9 mouse cellular contexts compared by ENCODE assay signal in the genomic region with DNA sequence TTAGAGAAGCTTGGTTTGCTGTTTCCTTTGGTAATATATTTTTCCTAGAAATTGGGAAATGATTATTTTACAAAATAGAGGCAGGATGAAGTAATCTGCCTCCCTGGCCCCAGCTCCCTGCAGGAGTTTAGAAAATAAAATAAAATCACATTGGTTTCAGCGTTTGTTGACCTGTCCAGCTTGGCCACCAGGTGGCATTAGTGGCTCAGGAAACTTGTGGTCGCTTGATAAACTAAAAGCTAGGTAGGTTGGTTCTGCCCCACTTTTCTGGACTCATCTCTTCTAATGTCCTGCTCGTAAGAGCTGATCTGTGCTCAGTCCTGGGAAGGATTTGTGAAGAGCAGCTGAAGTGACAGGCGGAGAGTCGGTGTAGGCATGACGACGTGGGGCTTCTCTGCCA. TPM values are rescaled to one million over a fixed set of nuclear protein-coding genes. Genes with fewer than 3 reads are reported as not detected.
A peak's percentile ranks its signal among the peaks of the same experiment; 100 is the strongest.
DNase-seq lines count a peak whose midpoint lies in the region; ATAC-seq and TF ChIP-seq lines count a peak whose summit lies in the region.
"Had no signal": no experiment of that assay in that cellular context is flagged by ENCODE, and none has a peak within 500 bp of the region (broad histone marks: within the 10 kb centered on the region; RNA-seq: fewer than 3 reads in every experiment).

No protein-coding gene starts in this region.

- no peaks in the 10 kb centered on the region for H3K9me3 ChIP-seq in intestine, embryonic 14.5 days (ENCODE audit: control insufficient read depth, low read length)
- H3K9me3 ChIP-seq in intestine, embryonic 15.5 days, result no peaks in the 10 kb centered on the region
- no peaks in the 10 kb centered on the region for H3K9me3 ChIP-seq in ES-Bruce4 (replicated peaks; ENCODE audit: control insufficient read depth, insufficient read depth, low read length, poor library complexity, severe bottlenecking)
- H3K9me3 ChIP-seq: embryonic facial prominence, embryonic 13.5 days had no signal

- no peak overlapping the region for H3K27ac ChIP-seq in intestine, embryonic 14.5 days (ENCODE audit: low read depth)
- H3K27ac ChIP-seq in intestine, embryonic 15.5 days, result no peak overlapping the region
- H3K27ac ChIP-seq in ES-Bruce4 (ENCODE audit: insufficient read depth, low read length), result no peak overlapping the region
- H3K27ac ChIP-seq: embryonic facial prominence, embryonic 13.5 days had no signal

- H3K4me2 ChIP-seq in intestine, embryonic 14.5 days (ENCODE audit: low read length), result no peak overlapping the region
- no peak overlapping the region for H3K4me2 ChIP-seq in intestine, embryonic 15.5 days (replicated peaks)
- H3K4me2 ChIP-seq: embryonic facial prominence, embryonic 13.5 days had no signal

- peak; percentile 51 for TF ChIP-seq CTCF in ES-Bruce4 (IDR thresholded peaks at IDR 0.05; ENCODE audit: low read depth, low read length)

- H3K4me3 ChIP-seq in intestine, embryonic 14.5 days (ENCODE audit: low read depth, low read length), result no peak overlapping the region
- no peak overlapping the region for H3K4me3 ChIP-seq in intestine, embryonic 15.5 days (replicated peaks)
- H3K4me3 ChIP-seq in ES-Bruce4 (ENCODE audit: low read depth, low read length), result no peak overlapping the region
- H3K4me3 ChIP-seq: embryonic facial prominence, embryonic 13.5 days had no signal

- no peak for ATAC-seq in intestine, embryonic 14.5 days (replicated peaks; ENCODE audit: low FRiP score, low TSS enrichment, low read depth)
- ATAC-seq in intestine, embryonic 15.5 days, result no peak

- no peak for TF ChIP-seq EP300 in ES-Bruce4 (IDR thresholded peaks at IDR 0.05; ENCODE audit: insufficient read depth, low read depth, low read length)

- peaks cover 15% of the 10 kb centered on the region for H3K4me1 ChIP-seq in intestine, embryonic 14.5 days (replicated peaks; ENCODE audit: control insufficient read depth, insufficient read depth, low read length)
- peaks cover 5% of the 10 kb centered on the region for H3K4me1 ChIP-seq in intestine, embryonic 15.5 days (replicated peaks)
- H3K4me1 ChIP-seq in ES-Bruce4 (ENCODE audit: control insufficient read depth, insufficient read depth, low read length), result no peaks in the 10 kb centered on the region

- TF ChIP-seq POLR2A in ES-Bruce4 (IDR thresholded peaks at IDR 0.05; ENCODE audit: insufficient read depth, low read length), result no peak

- H3K27me3 ChIP-seq in intestine, embryonic 14.5 days (replicated peaks; ENCODE audit: control insufficient read depth, insufficient read depth, low read length), result no peaks in the 10 kb centered on the region
- H3K27me3 ChIP-seq in intestine, embryonic 15.5 days (replicated peaks), result no peaks in the 10 kb centered on the region
- no peaks in the 10 kb centered on the region for H3K27me3 ChIP-seq in ES-Bruce4 (ENCODE audit: control insufficient read depth, insufficient read depth, low read length, poor library complexity, severe bottlenecking)
- H3K27me3 ChIP-seq: embryonic facial prominence, embryonic 13.5 days had no signal

- no peak overlapping the region for H3K9ac ChIP-seq in intestine, embryonic 14.5 days (ENCODE audit: low read length)
- no peak overlapping the region for H3K9ac ChIP-seq in intestine, embryonic 15.5 days
- H3K9ac ChIP-seq in ES-Bruce4 (ENCODE audit: low read depth, poor library complexity, severe bottlenecking), result no peak overlapping the region
- H3K9ac ChIP-seq: embryonic facial prominence, embryonic 13.5 days had no signal

- peak; percentile 79 for DNase-seq in intestine, embryonic 14.5 days (ENCODE audit: low spot score)
- peak; percentile 42 for DNase-seq in c-Kit-negative CD71-positive TER-119-positive erythroid progenitor cells, embryonic 14.5 days (ENCODE audit: low read depth, low spot score)
- peak; percentile 77 for DNase-seq in forelimb bud, embryonic 11.5 days (ENCODE audit: low read depth, low spot score)
- DNase-seq in layer of hippocampus, postnatal 10 days (ENCODE audit: low spot score in 2 of 2), result peak; percentile 67 to 76
- DNase-seq in mesoderm, embryonic 11.5 days (ENCODE audit: low read depth, low spot score), result peak; percentile 80
- DNase-seq in thymus, postnatal 36 days, result peak; percentile 24 to 26

- H3K36me3 ChIP-seq in intestine, embryonic 14.5 days (ENCODE audit: control insufficient read depth, insufficient read depth, low read length), result peaks cover 59% of the 10 kb centered on the region
- H3K36me3 ChIP-seq in intestine, embryonic 15.5 days, result peaks cover 18% of the 10 kb centered on the region
- H3K36me3 ChIP-seq in ES-Bruce4 (ENCODE audit: control insufficient read depth, insufficient read depth, low read length, poor library complexity, severe bottlenecking), result peaks cover 35% of the 10 kb centered on the region

- WGBS in intestine, embryonic 14.5 days, result 62% methylated on average over 7 of the region's 7 CpGs
- WGBS in intestine, embryonic 15.5 days, result 68% methylated on average over 7 of the region's 7 CpGs

RNA-seq across cellular contexts. Expression of a gene that starts 9.0 kb away (rescaled TPM):
- 78.5 and 80.1 TPM in 2 replicates for polyA plus RNA-seq in intestine, embryonic 14.5 days (2014; fragmentation: Nextera tagmentation; extraction: Ambion mirVana)
- polyA plus RNA-seq in intestine, embryonic 15.5 days (2015; fragmentation: Nextera tagmentation; extraction: Ambion mirVana), result 83.1 and 84.9 TPM in 2 replicates
- 52.7 and 55.2 TPM in 2 replicates for polyA plus RNA-seq in ES-Bruce4 (2011; ENCODE audit: insufficient read depth, insufficient read length, low read depth, missing spikeins)
- 10 to 100 TPM; 30.0 to 39.1 TPM for total RNA-seq in layer of hippocampus, postnatal 10 days (2021)

RNA-seq across cellular contexts. Expression of a gene that starts 29.8 kb away (rescaled TPM):
- polyA plus RNA-seq in intestine, embryonic 14.5 days (2014; fragmentation: Nextera tagmentation; extraction: Ambion mirVana), result 0.43 and 1.2 TPM in 2 replicates
- polyA plus RNA-seq in intestine, embryonic 15.5 days (2015; fragmentation: Nextera tagmentation; extraction: Ambion mirVana), result 0.83 and 1.6 TPM in 2 replicates
- 3.1 TPM in 2 replicates for polyA plus RNA-seq in ES-Bruce4 (2011; ENCODE audit: insufficient read depth, insufficient read length, low read depth, missing spikeins)
- total RNA-seq in layer of hippocampus, postnatal 10 days (2021), result 1 to 10 TPM; 4.4 to 7.4 TPM

RNA-seq across cellular contexts. Expression of a gene that starts 47.5 kb away (rescaled TPM):
- polyA plus RNA-seq in intestine, embryonic 14.5 days (2014; fragmentation: Nextera tagmentation; extraction: Ambion mirVana), result not detected in 2 replicates
- polyA plus RNA-seq in intestine, embryonic 15.5 days (2015; fragmentation: Nextera tagmentation; extraction: Ambion mirVana), result not detected in 2 replicates
- not detected in 2 replicates for polyA plus RNA-seq in ES-Bruce4 (2011; ENCODE audit: insufficient read depth, insufficient read length, low read depth, missing spikeins)
- total RNA-seq in layer of hippocampus, postnatal 10 days (2021), result not detected
- polyA plus RNA-seq: embryonic facial prominence, embryonic 13.5 days had no signal

RNA-seq across cellular contexts. Expression of a gene that starts 57.5 kb away (rescaled TPM):
- 0.22 and 0.75 TPM in 2 replicates for polyA plus RNA-seq in intestine, embryonic 14.5 days (2014; fragmentation: Nextera tagmentation; extraction: Ambion mirVana)
- 0.27 and 0.44 TPM in 2 replicates for polyA plus RNA-seq in intestine, embryonic 15.5 days (2015; fragmentation: Nextera tagmentation; extraction: Ambion mirVana)
- 1.2 TPM in 1 of 2 replicates, not detected in the other for polyA plus RNA-seq in ES-Bruce4 (2011; ENCODE audit: insufficient read depth, insufficient read length, low read depth, missing spikeins)
- 1 to 10 TPM; 3.1 to 4.9 TPM for total RNA-seq in layer of hippocampus, postnatal 10 days (2021)

Comparison
In these comparisons a context has a peak if more than half of its experiments do, and no peak if none do; other contexts are left out.
1. DNase-seq: peak in every context shown above with its lines; median percentile 80 in mesoderm, embryonic 11.5 days; 79 in intestine, embryonic 14.5 days; 77 in forelimb bud, embryonic 11.5 days; 72 in layer of hippocampus, postnatal 10 days; 42 in c-Kit-negative CD71-positive TER-119-positive erythroid progenitor cells, embryonic 14.5 days; 25 in thymus, postnatal 36 days.